Mouse (Mus musculus) C2C12 (cell line): ENCODE results near the gene Tnfaip8l2. TPM values are rescaled to one million over a fixed set of nuclear protein-coding genes. Genes with fewer than 3 reads are reported as not detected.

Experiments used
- H3K27me3 ChIP-seq: one replicate; pipeline ENCODE4 v1.6.1; 2011; ENCODE audit not compliant: control insufficient read depth, insufficient read depth, insufficient read length
- H3K36me3 ChIP-seq: one replicate; pipeline ENCODE4 v1.6.1; 2011; ENCODE audit not compliant: control insufficient read depth, insufficient read depth
- H3K4me3 ChIP-seq: one replicate; pipeline ENCODE4 v1.5.1; 2011; ENCODE audit warnings: mild to moderate bottlenecking, control low read depth; ENCODE audit not compliant: poor library complexity, insufficient read depth, severe bottlenecking
- H3K79me2 ChIP-seq: one replicate; pipeline ENCODE4 v1.6.1; 2011; ENCODE audit not compliant: control insufficient read depth, insufficient read depth
- H3K79me3 ChIP-seq: one replicate; pipeline ENCODE4 v1.6.1; 2011; ENCODE audit warnings: low read depth, control low read depth
- H3ac ChIP-seq: one replicate; pipeline ENCODE3; 2011; ENCODE audit warnings: low read depth; ENCODE audit not compliant: control insufficient read depth, insufficient read length
- CEBPB ChIP-seq: IDR thresholded peaks from one replicate; pipeline ENCODE4 v1.6.1; 2011; ENCODE audit warnings: low read depth, mild to moderate bottlenecking, control low read depth, moderate library complexity
- CTCF ChIP-seq: IDR thresholded peaks from one replicate; pipeline ENCODE4 v1.5.1; 2011; ENCODE audit not compliant: control insufficient read depth, insufficient read depth, insufficient read length
- FOSL1 ChIP-seq: IDR thresholded peaks from one replicate; pipeline ENCODE4 v1.8.0; 2011; ENCODE audit warnings: mild to moderate bottlenecking, low read length; ENCODE audit not compliant: poor library complexity, insufficient read depth, severe bottlenecking
- MAX ChIP-seq: IDR thresholded peaks from one replicate; pipeline ENCODE4 v1.6.1; 2011; ENCODE audit warnings: mild to moderate bottlenecking, control low read depth
- MYOD1 ChIP-seq: IDR thresholded peaks from one replicate; pipeline ENCODE4 v1.6.1; 2011; ENCODE audit warnings: low read depth; ENCODE audit not compliant: control insufficient read depth, insufficient read length
- MYOG ChIP-seq: IDR thresholded peaks from one replicate; pipeline ENCODE4 v1.6.1; 2011; ENCODE audit not compliant: control insufficient read depth, insufficient read length; ENCODE audit errors: extremely low read depth
- USF1 ChIP-seq: IDR thresholded peaks from one replicate; pipeline ENCODE4 v1.6.1; 2011; ENCODE audit warnings: low read depth, mild to moderate bottlenecking, control low read depth, moderate library complexity
- long read RNA-seq, 2 experiments: library from polyadenylated mRNA; unstranded; transcript quantifications; one replicate each; pipeline ENCODE4 v2.0.0; 2019 to 2020
- polyA plus RNA-seq: library from polyadenylated mRNA; unstranded; fragments of >200 nt; fragmentation: generic; extraction: Trizol; gene quantifications from one replicate; pipeline ENCODE4 v1.2.1, GENCODE M21; 2012; ENCODE audit warnings: missing spikeins

Gene Tnfaip8l2
- polyA plus RNA-seq = 0.21 TPM
- long read RNA-seq, experiment 1 = 0 reads
- long read RNA-seq, experiment 2 = 0 reads

DNA sequence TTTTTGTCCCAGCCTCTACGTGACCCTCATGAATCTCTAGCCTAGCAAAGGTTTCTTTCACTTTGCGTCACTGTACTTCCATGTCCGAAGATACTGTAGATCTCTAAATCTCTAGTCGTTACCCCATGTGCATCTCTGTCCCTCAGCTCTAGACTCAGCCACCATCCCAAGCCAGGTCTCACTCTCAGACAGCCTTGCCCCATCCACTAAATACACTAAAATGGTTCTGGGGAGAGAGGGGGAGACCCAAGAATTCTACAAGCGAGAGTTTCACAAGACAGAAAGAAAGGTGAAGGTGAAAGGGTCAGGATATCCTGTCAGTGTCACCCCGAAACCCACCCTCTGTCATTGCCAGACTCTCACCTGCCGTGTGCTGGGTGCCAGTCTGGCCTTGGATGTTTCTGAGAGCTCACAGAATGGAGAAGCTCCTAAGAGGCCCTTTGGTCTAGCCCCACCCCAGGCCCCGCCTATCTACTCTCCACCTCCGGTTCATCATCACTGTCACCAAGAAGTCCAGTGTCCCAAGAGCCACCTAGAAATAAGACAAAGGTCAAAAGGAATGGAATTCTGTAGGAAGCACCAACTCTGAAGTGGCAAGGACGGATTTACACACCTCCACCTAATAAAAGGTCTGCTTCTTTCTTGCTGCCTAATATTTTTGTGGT lies at the start of gene Tnfaip8l2:
Gene Tnfaip8l2 (minus strand): TSS at position 409 of the 665 bp plus-strand sequence.
- Histone ChIP-seq H3K4me3 (no peak within 1 kb of the TSS), H3ac (no peak within 1 kb of the TSS), H3K79me3 (no peaks in the 10 kb centered on the region), H3K36me3 (no peaks in the 10 kb centered on the region), H3K79me2 (no peaks in the 10 kb centered on the region), H3K27me3 (no peaks in the 10 kb centered on the region)
- TF ChIP-seq CTCF (no peak), MAX (no peak), MYOG (no peak), USF1 (no peak), FOSL1 (no peak), CEBPB (no peak), MYOD1 (no peak)

DNA sequence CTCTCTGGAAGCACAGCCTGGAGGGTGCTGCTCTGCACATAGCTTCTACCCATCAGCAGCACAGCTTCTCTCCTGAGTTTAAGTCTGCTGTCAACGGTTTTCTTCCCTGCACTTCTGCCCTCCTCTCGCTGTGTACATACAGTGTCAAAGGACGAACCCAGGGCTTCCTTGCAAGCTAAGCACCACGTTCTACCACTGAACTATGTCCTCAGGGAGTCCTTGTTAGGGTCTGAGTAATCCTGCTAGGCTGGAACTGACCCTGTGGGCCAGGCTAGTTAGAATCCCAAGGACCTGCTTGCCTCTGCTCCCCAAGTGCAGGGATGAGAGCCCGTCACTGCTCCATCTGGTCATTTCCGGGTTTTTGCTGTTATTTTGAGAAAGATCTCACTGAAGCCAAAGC lies 44.7 kb upstream of the Tnfaip8l2 start:
- no peak for TF ChIP-seq CEBPB
- TF ChIP-seq MYOD1 = no peak
- TF ChIP-seq MYOG = no peak
- no peak for TF ChIP-seq USF1
- no peak for TF ChIP-seq CTCF
- no peak for TF ChIP-seq FOSL1
- TF ChIP-seq MAX = no peak
- Histone ChIP-seq H3K79me3 (no peaks in the 10 kb centered on the region), H3K4me3 (no peak overlapping the region), H3K79me2 (no peaks in the 10 kb centered on the region), H3K27me3 (no peaks in the 10 kb centered on the region), H3K36me3 (peaks cover 77% of the 10 kb centered on the region), H3ac (no peak overlapping the region)

DNA sequence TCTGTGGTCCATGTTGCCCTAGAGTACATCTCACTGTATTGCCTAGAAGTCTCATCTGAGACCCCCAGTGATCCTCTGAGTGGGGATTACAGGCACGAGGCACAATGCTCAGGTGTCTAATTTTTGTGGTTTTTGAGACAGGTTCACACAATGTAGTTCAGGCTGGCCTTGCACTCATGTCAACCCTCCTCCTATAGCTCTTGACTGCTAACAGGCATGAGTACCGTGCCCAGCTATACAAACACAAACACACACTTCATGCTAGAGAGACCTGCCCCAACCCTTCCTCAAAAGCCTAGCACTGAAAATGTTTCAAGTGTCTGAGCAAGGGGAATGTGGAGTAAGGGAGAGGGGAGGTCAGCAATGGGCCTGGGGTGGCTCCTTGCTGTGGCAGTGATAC lies 43.9 kb upstream of the Tnfaip8l2 start:
- Histone ChIP-seq H3K79me2 (no peaks in the 10 kb centered on the region), H3K27me3 (no peaks in the 10 kb centered on the region), H3K4me3 (no peak overlapping the region), H3K36me3 (peaks cover 77% of the 10 kb centered on the region), H3K79me3 (no peaks in the 10 kb centered on the region), H3ac (no peak overlapping the region)
- TF ChIP-seq MAX = no peak
- no peak for TF ChIP-seq CEBPB
- TF ChIP-seq FOSL1 = no peak
- no peak for TF ChIP-seq MYOD1
- TF ChIP-seq USF1 = no peak
- no peak for TF ChIP-seq CTCF
- no peak for TF ChIP-seq MYOG

DNA sequence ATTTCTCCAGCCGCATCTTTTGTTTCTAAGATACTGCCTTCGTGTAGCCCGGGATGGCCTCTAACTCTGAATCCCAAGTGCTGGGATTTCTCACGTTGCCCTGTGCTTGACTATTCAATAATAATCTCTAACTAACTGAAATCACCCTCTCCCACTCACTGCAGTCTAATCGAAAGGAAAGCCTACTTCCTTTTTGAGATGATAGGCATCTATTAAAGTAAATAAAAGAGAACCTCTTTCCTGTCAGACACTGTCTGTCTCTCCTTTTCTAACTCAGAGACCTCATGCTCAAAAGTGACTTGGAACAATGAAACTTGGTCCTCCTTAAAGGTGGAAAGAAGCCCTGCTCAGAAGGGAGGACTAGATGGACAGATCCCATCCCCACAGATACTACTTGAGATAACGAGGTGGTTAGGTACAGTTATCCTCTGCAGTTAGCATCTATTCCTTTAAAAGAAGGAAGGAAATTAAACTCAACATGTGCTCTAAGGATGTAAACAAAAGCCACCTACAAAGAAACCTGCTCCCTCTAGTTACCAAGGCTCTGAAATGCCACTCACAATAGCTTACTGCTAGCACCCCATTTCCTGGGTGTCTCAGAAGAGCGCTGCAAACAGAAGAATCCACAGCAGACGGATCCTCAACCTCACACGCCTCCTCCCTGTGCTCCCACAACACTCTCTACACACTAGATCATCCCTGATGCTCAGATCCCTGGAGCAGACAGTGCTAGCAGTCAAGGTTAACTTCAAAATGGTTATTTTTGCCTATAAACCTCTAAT lies 42.8 kb upstream of the Tnfaip8l2 start:
- peaks cover 72% of the 10 kb centered on the region for H3K36me3 ChIP-seq
- no peak for TF ChIP-seq MYOD1
- no peak for TF ChIP-seq FOSL1
- TF ChIP-seq USF1 = no peak
- no peak for TF ChIP-seq CTCF
- TF ChIP-seq MYOG = no peak
- TF ChIP-seq MAX = no peak
- no peak for TF ChIP-seq CEBPB
- H3ac ChIP-seq = no peak overlapping the region
- no peaks in the 10 kb centered on the region for H3K27me3 ChIP-seq
- no peak overlapping the region for H3K4me3 ChIP-seq
- no peaks in the 10 kb centered on the region for H3K79me2 ChIP-seq
- no peaks in the 10 kb centered on the region for H3K79me3 ChIP-seq

DNA sequence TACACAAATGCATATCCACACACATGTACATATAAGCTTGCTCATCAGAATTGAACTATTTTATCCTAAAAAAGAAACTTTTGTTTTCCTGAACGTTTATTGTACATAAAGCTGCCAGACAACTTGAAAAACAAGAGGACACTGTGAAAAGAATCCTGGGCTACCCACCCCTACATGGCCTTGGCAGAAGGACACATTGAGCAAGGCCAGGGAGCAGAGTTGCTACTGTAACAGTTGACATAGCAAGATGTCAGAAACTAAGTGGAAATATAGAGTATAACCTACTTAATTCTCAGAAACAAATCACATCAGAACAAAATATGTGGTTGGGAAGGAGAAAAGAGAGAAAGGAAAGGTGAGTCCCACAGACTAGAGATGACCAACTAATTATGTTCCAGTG lies 39.7 kb upstream of the Tnfaip8l2 start:
- no peaks in the 10 kb centered on the region for H3K79me2 ChIP-seq
- no peak for TF ChIP-seq FOSL1
- TF ChIP-seq MYOG = no peak
- TF ChIP-seq CEBPB = no peak
- TF ChIP-seq USF1 = no peak
- no peak for TF ChIP-seq MAX
- no peak for TF ChIP-seq CTCF
- no peak for TF ChIP-seq MYOD1
- no peaks in the 10 kb centered on the region for H3K79me3 ChIP-seq
- H3ac ChIP-seq = no peak overlapping the region
- H3K27me3 ChIP-seq = no peaks in the 10 kb centered on the region
- H3K36me3 ChIP-seq = peaks cover 43% of the 10 kb centered on the region
- H3K4me3 ChIP-seq = no peak overlapping the region
